Mouse (Mus musculus) neutrophil, adult 5-6 weeks (primary cell): ENCODE results near the gene Colec11. TPM values are rescaled to one million over a fixed set of nuclear protein-coding genes. Genes with fewer than 3 reads are reported as not detected.

Experiments
- total RNA-seq: library from RNA; stranded (forward); fragments of 200-1000 nt; gene quantifications from 2 replicates; pipeline ENCODE4 v1.2.3, GENCODE M21; 2017

Colec11 gene
- total RNA-seq, 1 experiment from 2014 or later, result not detected

Other genes with a start within 250 kb of the Colec11 start
- 0.58 and 0.98 TPM in 2 replicates for gene Dcdc2c, start 71.0 kb downstream of the Colec11 start, total RNA-seq
- not detected in 2 replicates for gene Allc, start 40.9 kb downstream of the Colec11 start, total RNA-seq
- gene Rps7, start 12.6 kb upstream of the Colec11 start, total RNA-seq, result 1,783 and 2,010 TPM in 2 replicates
- 17.7 and 18.0 TPM in 2 replicates for gene Rnaseh1, start 26.2 kb upstream of the Colec11 start, total RNA-seq
- 7.4 and 10.9 TPM in 2 replicates for gene Adi1, start 51.9 kb upstream of the Colec11 start, total RNA-seq
- gene Trappc12, start 127.1 kb upstream of the Colec11 start, total RNA-seq, result 41.9 and 44.4 TPM in 2 replicates
- 13.0 and 23.3 TPM in 2 replicates for gene Eipr1, start 128.4 kb upstream of the Colec11 start, total RNA-seq